Mouse (Mus musculus) gastrocnemius, postnatal 36 days (tissue): ENCODE data around the gene Cep290. TPM values are rescaled to one million over a fixed set of nuclear protein-coding genes. Genes with fewer than 3 reads are reported as not detected.

Experiments
- DNase-seq, 2 experiments: peaks; one replicate each; pipeline ENCODE4 v3.0.0; 2022
- intact Hi-C: fragments of 180-260 bp; cut with DNase I; formaldehyde crosslinking; loops from one replicate; pipeline ENCODE4 v1.15.1; 2025
- total RNA-seq, 2 experiments: library from RNA; stranded (reverse); gene quantifications; 2 replicates each; pipeline ENCODE4 v1.2.3; 2021

Cep290 gene
- total RNA-seq, 2 experiments from 2014 or later = 2.2 to 2.6 TPM

GRCm38 (mm10) chr10:100588932-100589388 lies 101.6 kb downstream of the Cep290 start:
- intact Hi-C loops = no loop called here
- peak; percentile 77 to 85 for DNase-seq

GRCm38 (mm10) chr10:100590323-100590722 lies 103.0 kb downstream of the Cep290 start, which contains the start of the genes 4930430F08Rik and 1700017N19Rik:
Gene 4930430F08Rik, minus strand, starts transcription at chr10:100590423.
Gene 1700017N19Rik, plus strand, starts transcription at chr10:100590484.
- intact Hi-C loops = no loop called here
- no peak for DNase-seq

DNA sequence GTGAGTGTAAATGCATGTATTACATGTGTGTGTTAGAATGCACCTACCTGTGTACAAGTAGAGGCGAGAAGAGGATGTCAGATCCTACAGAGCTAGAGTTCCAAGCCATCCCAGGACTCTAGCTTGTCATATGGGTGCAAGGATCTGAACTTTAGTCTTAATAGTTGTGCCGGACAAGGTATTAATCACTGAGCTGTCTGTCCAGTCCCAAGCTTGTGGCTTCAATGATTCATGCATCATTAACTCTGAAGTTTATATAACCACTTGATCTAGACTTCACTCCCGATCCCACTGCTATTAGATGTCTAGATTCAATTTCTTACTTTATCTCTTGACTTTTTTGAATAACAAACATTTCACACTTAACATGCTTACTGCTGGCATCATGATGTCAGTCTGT lies 111.0 kb downstream of the Cep290 start:
- intact Hi-C loops = no loop called here
- no peak for DNase-seq

DNA sequence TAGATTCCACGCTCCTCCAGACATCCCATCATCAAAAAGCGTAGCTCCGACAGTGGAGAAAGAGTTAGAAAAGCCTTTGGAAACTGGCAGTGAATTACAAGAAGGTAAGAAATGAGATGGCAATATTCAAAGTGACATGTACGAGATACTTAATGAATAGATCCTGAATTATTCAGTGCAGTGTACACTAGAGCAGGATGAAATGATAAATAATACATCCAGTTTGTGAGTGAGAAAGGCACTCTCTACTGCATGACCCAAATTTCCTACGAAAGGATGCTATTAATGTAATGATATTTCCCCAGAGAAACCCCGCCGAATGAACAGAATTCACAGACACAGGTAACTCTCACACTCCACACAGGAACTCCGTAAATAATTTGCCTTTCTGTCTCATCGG lies 116.2 kb downstream of the Cep290 start:
- DNase-seq = no peak
- intact Hi-C loops = no loop called here

- no peak for DNase-seq
- intact Hi-C loops = no loop called here
Measured at GRCm38 (mm10) chr10:100604254-100604653, 116.9 kb downstream of the Cep290 start.

DNA sequence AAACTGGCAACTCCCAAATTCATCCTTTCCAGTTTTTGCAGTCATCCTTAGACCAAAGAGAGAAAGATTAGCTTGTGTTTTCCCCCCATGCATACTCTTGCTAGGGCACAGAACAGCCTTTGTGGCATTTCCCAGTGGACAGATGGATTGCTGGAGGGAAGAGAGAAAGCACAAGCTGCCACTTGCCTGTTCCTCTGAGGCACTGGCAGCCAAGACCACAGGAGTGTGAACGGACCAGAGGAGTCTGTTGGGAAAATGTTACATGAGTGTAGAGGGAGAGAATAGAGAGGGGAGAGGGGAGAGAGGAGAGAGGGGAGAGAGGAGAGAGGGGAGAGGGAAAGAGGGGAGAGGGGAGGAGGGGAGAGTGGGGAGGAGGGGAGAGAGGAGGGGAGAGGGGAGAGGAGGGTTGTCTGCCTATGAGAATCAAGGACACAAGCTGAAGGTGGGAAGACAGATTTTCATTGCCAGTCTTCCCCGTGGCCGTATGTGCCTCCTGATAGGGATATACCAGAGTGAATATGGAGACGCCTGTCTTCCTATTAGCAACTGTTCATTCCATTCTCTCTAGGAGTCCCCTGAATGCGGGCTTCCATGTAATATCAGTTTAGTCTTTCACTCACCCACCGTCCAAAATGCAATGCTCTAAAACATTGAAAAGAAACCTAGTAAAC lies 130.0 kb downstream of the Cep290 start:
- no peak for DNase-seq
- intact Hi-C loops = no loop called here

- no peak for DNase-seq
- intact Hi-C loops = no loop called here
Measured at GRCm38 (mm10) chr10:100619474-100619873, 132.1 kb downstream of the Cep290 start.

DNA sequence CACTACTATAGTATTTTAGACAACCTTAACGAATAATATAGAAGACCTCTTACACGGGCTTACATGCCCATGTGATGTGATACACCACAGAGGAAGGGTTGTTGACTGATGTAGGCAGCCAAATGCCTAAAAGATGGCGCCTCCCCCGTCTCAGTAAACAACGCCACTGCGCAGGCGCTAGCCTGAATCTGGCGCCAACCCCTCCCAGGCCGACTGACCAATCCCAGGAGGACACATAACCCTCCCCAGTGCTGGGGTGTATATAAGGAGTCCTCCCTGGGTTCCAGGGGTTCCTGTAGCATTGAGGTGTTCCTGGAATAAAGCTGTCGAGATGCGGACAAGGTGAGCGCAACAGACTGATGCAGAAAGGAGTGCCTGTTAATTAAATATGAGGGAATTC lies 132.7 kb downstream of the Cep290 start:
- DNase-seq = no peak
- intact Hi-C loops = no loop called here

DNA sequence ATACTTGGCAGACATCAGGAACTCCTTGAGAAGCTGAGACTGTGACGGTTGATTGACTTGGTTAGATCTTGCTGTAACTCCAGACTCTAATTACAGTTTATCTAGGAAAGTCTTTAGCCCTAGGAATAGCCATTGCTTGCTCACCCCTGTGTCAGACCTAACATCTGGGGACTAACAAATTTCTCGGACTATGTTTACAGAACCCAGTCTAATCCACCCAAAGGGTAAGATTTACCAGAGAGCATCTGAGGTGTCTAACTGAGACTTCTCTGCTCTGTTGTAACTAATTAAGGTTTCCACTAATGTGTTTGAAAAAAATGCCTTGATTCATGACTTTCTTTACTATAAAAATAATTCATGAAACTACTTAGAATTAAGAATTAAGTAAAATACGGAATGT lies 135.1 kb downstream of the Cep290 start:
- intact Hi-C loops = no loop called here

More for the DNA sequence above, 135.1 kb downstream of the Cep290 start:
- DNase-seq = no peak

Other genes starting within 250 kb of the Cep290 start
- not detected for gene Gm4301, start 151.9 kb upstream of the Cep290 start, total RNA-seq
- gene Gm4302, start 146.7 kb upstream of the Cep290 start, total RNA-seq = not detected
- gene Gm4303, start 141.6 kb upstream of the Cep290 start, total RNA-seq = not detected
- gene Gm4305, start 136.5 kb upstream of the Cep290 start, total RNA-seq = not detected
- not detected for gene Gm4307, start 126.2 kb upstream of the Cep290 start, total RNA-seq
- gene Gm4312, start 105.0 kb upstream of the Cep290 start, total RNA-seq = not detected
- gene Tmtc3, start 208 bp upstream of the Cep290 start, total RNA-seq = 1 to 10 TPM; 7.3 to 9.4 TPM
- gene 4930430F08Rik, start 102.9 kb downstream of the Cep290 start, total RNA-seq = 1 to 10 TPM; 6.7 to 8.2 TPM
- not detected for gene 1700017N19Rik, start 102.9 kb downstream of the Cep290 start, total RNA-seq